Mouse (Mus musculus) left cerebral cortex, adult 9 months (tissue): Measurements from ENCODE around the gene Gm44511.
A peak's percentile ranks its signal among the peaks of the same experiment; 100 is the strongest.

Experiments used
- DNase-seq, 2 experiments: peaks; one replicate each; pipeline ENCODE4 v3.0.0; 2022; ENCODE audit warnings: low spot score in 2 of 2

The Gm44511 gene

GRCm38 (mm10) chr6:128826132-128826531 is at the start of gene Gm44511, which contains the start of gene Klrb1b:
Gm44511 (minus strand) TSS chr6:128826315.
Klrb1b (minus strand) TSS chr6:128826331.
- DNase-seq, result no peak

- DNase-seq, result no peak
Observed at GRCm38 (mm10) chr6:128871910-128872610, 45.9 kb upstream of the Gm44511 start.

GRCm38 (mm10) chr6:128868861-128869260 is 42.7 kb upstream of the Gm44511 start:
- no peak for DNase-seq

- no peak for DNase-seq
Observed at GRCm38 (mm10) chr6:128857976-128858375, 31.9 kb upstream of the Gm44511 start.

- peak in 1 of 2 experiments; percentile 44 for DNase-seq
Observed at GRCm38 (mm10) chr6:128856250-128856649, 30.1 kb upstream of the Gm44511 start.

GRCm38 (mm10) chr6:128855477-128855876 is 29.4 kb upstream of the Gm44511 start:
- no peak for DNase-seq

- no peak for DNase-seq
Observed at GRCm38 (mm10) chr6:128854895-128855294, 28.8 kb upstream of the Gm44511 start.

- peak in 1 of 2 experiments; percentile 66 for DNase-seq
Observed at GRCm38 (mm10) chr6:128854024-128854820, 28.1 kb upstream of the Gm44511 start.

- DNase-seq, result no peak
Observed at GRCm38 (mm10) chr6:128852766-128853165, 26.7 kb upstream of the Gm44511 start.

- DNase-seq, result no peak
Observed at GRCm38 (mm10) chr6:128851151-128851550, 25.0 kb upstream of the Gm44511 start.

- no peak for DNase-seq
Observed at GRCm38 (mm10) chr6:128850671-128851070, 24.6 kb upstream of the Gm44511 start.

GRCm38 (mm10) chr6:128849902-128850301 is 23.8 kb upstream of the Gm44511 start:
- peak in 1 of 2 experiments; percentile 53 for DNase-seq

GRCm38 (mm10) chr6:128847401-128847800 is 21.3 kb upstream of the Gm44511 start:
- no peak for DNase-seq

- no peak for DNase-seq
Observed at GRCm38 (mm10) chr6:128845998-128846542, 20.0 kb upstream of the Gm44511 start.

GRCm38 (mm10) chr6:128845319-128845979 is 19.3 kb upstream of the Gm44511 start:
- peak in 1 of 2 experiments; percentile 90 for DNase-seq

- no peak for DNase-seq
Observed at GRCm38 (mm10) chr6:128844586-128845080, 18.5 kb upstream of the Gm44511 start.

- no peak for DNase-seq
Observed at GRCm38 (mm10) chr6:128844131-128844530, 18.0 kb upstream of the Gm44511 start.

- peak in 1 of 2 experiments; percentile 47 for DNase-seq
Observed at GRCm38 (mm10) chr6:128843479-128843992, 17.4 kb upstream of the Gm44511 start.

GRCm38 (mm10) chr6:128842945-128843478 is 16.9 kb upstream of the Gm44511 start:
- peak; percentile 87 to 96 for DNase-seq

- DNase-seq, result no peak
Observed at GRCm38 (mm10) chr6:128842356-128842944, 16.3 kb upstream of the Gm44511 start.
